Mouse (Mus musculus) CH12.LX (cell line): Measurements from ENCODE around the gene Pla2g2e. TPM values are rescaled to one million over a fixed set of nuclear protein-coding genes. Genes with fewer than 3 reads are reported as not detected.

ENCODE experiments used
- DNase-seq: peaks from one replicate; pipeline ENCODE4 v3.0.0-alpha.2; 2013; ENCODE audit errors: extremely low read depth
- H3K27ac ChIP-seq: 2 replicates; pipeline ENCODE4 v1.5.1; 2012; ENCODE audit warnings: low read depth, mild to moderate bottlenecking, control low read depth, moderate library complexity; ENCODE audit not compliant: insufficient read depth
- H3K27me3 ChIP-seq: replicated peaks from 2 replicates; pipeline ENCODE3; 2012; ENCODE audit warnings: inconsistent platforms
- H3K36me3 ChIP-seq, 2 experiments: replicated peaks in 1 of 2; 2 replicates each; pipeline versions ENCODE3 to v1.6.1; 2012; ENCODE audit warnings: inconsistent platforms in 1 of 2, low read length in 1 of 2, mild to moderate bottlenecking in 1 of 2, mixed read lengths in 1 of 2, moderate library complexity in 1 of 2; ENCODE audit not compliant: control insufficient read depth in 1 of 2, insufficient read depth in 1 of 2
- H3K4me1 ChIP-seq, 2 experiments: 2 replicates each; pipeline ENCODE4 v1.6.1; 2012; ENCODE audit warnings: inconsistent platforms in 1 of 2, moderate library complexity in 1 of 2; ENCODE audit not compliant: insufficient read depth in 2 of 2, control insufficient read depth in 1 of 2
- H3K4me2 ChIP-seq: 2 replicates; pipeline ENCODE4 v1.6.1; 2012; ENCODE audit warnings: low read depth, mild to moderate bottlenecking, control low read depth; ENCODE audit not compliant: poor library complexity, insufficient read depth, severe bottlenecking
- H3K4me3 ChIP-seq, 3 experiments: fragments of 150-350 bp in 1 of 3; sonication (generic) in 1 of 3; replicated peaks in 1 of 3; 2 replicates each; pipeline versions ENCODE3 to v1.5.1; 2011 to 2012; ENCODE audit warnings: low read depth in 2 of 3, low read length in 2 of 3, mild to moderate bottlenecking in 2 of 3, moderate library complexity in 2 of 3, control low read depth in 1 of 3, improper control_type of control experiment in 1 of 3, inconsistent platforms in 1 of 3, mixed read lengths in 1 of 3; ENCODE audit not compliant: poor library complexity in 1 of 3
- H3K79me2 ChIP-seq: replicated peaks from 2 replicates; pipeline ENCODE4 v1.6.1; 2012; ENCODE audit warnings: mild to moderate bottlenecking, moderate library complexity; ENCODE audit not compliant: control insufficient read depth, poor library complexity, insufficient read depth, severe bottlenecking; ENCODE audit errors: extremely low read depth
- H3K9ac ChIP-seq: 2 replicates; pipeline ENCODE4 v1.6.1; 2012; ENCODE audit warnings: low read depth, mild to moderate bottlenecking, control low read depth, moderate library complexity; ENCODE audit not compliant: insufficient read depth
- H3K9me3 ChIP-seq: replicated peaks from 2 replicates; pipeline ENCODE3; 2012; ENCODE audit warnings: low read length, inconsistent platforms, mixed read lengths
- CHD1 ChIP-seq: IDR thresholded peaks from 2 replicates; pipeline ENCODE4 v1.6.1; 2012; ENCODE audit warnings: low read depth, low read length, improper control_type of control experiment, inconsistent platforms
- CHD2 ChIP-seq: IDR thresholded peaks from 2 replicates; pipeline ENCODE4 v1.6.1; 2011; ENCODE audit warnings: low read length, improper control_type of control experiment
- CTCF ChIP-seq, 2 experiments: IDR thresholded peaks in 1 of 2; conservative IDR thresholded peaks in 1 of 2; 2 replicates each; pipeline ENCODE4 v1.5.1; 2011 to 2012; ENCODE audit warnings: low read depth in 2 of 2, low read length in 2 of 2, improper control_type of control experiment in 1 of 2, inconsistent platforms in 1 of 2, mild to moderate bottlenecking in 1 of 2, moderate library complexity in 1 of 2
- EP300 ChIP-seq: IDR thresholded peaks from 2 replicates; pipeline ENCODE4 v1.6.1; 2011; ENCODE audit warnings: low read length, improper control_type of control experiment
- HCFC1 ChIP-seq: IDR thresholded peaks from 2 replicates; pipeline ENCODE4 v1.6.1; 2012; ENCODE audit warnings: low read depth, mild to moderate bottlenecking, inconsistent platforms, low read length, improper control_type of control experiment
- JUN ChIP-seq: IDR thresholded peaks from 2 replicates; pipeline ENCODE4 v1.6.1; 2011; ENCODE audit warnings: low read depth, mild to moderate bottlenecking, low read length, improper control_type of control experiment, moderate library complexity; ENCODE audit not compliant: insufficient read depth
- MAFK ChIP-seq: IDR thresholded peaks from 2 replicates; pipeline ENCODE4 v1.6.1; 2011; ENCODE audit warnings: low read length, improper control_type of control experiment; ENCODE audit not compliant: insufficient replicate concordance
- MAX ChIP-seq: IDR thresholded peaks from 2 replicates; pipeline ENCODE4 v1.6.1; 2011; ENCODE audit warnings: low read length, improper control_type of control experiment
- MAZ ChIP-seq: IDR thresholded peaks from 2 replicates; pipeline ENCODE4 v1.6.1; 2012; ENCODE audit warnings: low read depth, mild to moderate bottlenecking, inconsistent platforms, low read length, improper control_type of control experiment, moderate library complexity
- MXI1 ChIP-seq: IDR thresholded peaks from 2 replicates; pipeline ENCODE4 v1.6.1; 2011; ENCODE audit warnings: mild to moderate bottlenecking, low read depth, low read length, improper control_type of control experiment
- MYC ChIP-seq: IDR thresholded peaks from 2 replicates; pipeline ENCODE4 v1.6.1; 2011; ENCODE audit warnings: low read depth, mild to moderate bottlenecking, improper control_type of control experiment, low read length
- NRF1 ChIP-seq: IDR thresholded peaks from 2 replicates; pipeline ENCODE4 v1.6.1; 2014; ENCODE audit warnings: low read depth, mild to moderate bottlenecking, inconsistent platforms, low read length, improper control_type of control experiment, moderate library complexity
- POLR2A ChIP-seq: IDR thresholded peaks from 2 replicates; pipeline ENCODE4 v1.6.1; 2011; ENCODE audit warnings: low read depth, mild to moderate bottlenecking, improper control_type of control experiment, low read length
- SMC3 ChIP-seq: IDR thresholded peaks from 2 replicates; pipeline ENCODE4 v1.6.1; 2011; ENCODE audit warnings: low read depth, low read length, improper control_type of control experiment
- UBTF ChIP-seq: IDR thresholded peaks from 2 replicates; pipeline ENCODE4 v1.6.1; 2012; ENCODE audit warnings: low read depth, mild to moderate bottlenecking, inconsistent platforms, low read length, improper control_type of control experiment, moderate library complexity
- USF1 ChIP-seq: IDR thresholded peaks from 2 replicates; pipeline ENCODE4 v1.6.1; 2014; ENCODE audit warnings: low read depth, mild to moderate bottlenecking, inconsistent platforms, low read length, improper control_type of control experiment
- ZC3H11A ChIP-seq: IDR thresholded peaks from 2 replicates; pipeline ENCODE4 v1.6.1; 2012; ENCODE audit warnings: low read depth, mild to moderate bottlenecking, inconsistent platforms, low read length, improper control_type of control experiment
- dilution Hi-C: fragments of 300-500 bp; cut with MboI; formaldehyde crosslinking; loops from 2 replicates; pipeline ENCODE4 v1.14.3; 2020; ENCODE audit warnings: low sequenced_read_pairs; ENCODE audit not compliant: extremely low pct_unique_long_range_greater_than_20kb, extremely low pct_ligation_motif_present
- in situ Hi-C: fragments of 300-500 bp; cut with MboI; formaldehyde crosslinking; loops from 3 replicates; pipeline ENCODE4 v1.14.3; 2019; ENCODE audit warnings: low sequenced_read_pairs, low pct_ligation_motif_present, low pct_unique_long_range_greater_than_20kb, mixed read lengths
- polyA plus RNA-seq: library from polyadenylated mRNA; unstranded; fragments of >175 nt; gene quantifications from 2 replicates; pipeline ENCODE4 v1.2.1, GENCODE M21; 2012; ENCODE audit warnings: low read depth; ENCODE audit not compliant: insufficient read length
- total RNA-seq, 2 experiments: library from RNA; depleted of rRNA; stranded (reverse); fragments of 300-350 nt in 1 of 2; fragments of >200 nt in 1 of 2; gene quantifications; 2 replicates each; pipeline ENCODE4 v1.2.3; 2012 to 2014

Gene Pla2g2e
- total RNA-seq (2012; rRNA removed) (0.30 and 0.50 TPM in 2 replicates), total RNA-seq (2014; rRNA removed) (not detected in 2 replicates), polyA plus RNA-seq (not detected in 2 replicates)

DNA sequence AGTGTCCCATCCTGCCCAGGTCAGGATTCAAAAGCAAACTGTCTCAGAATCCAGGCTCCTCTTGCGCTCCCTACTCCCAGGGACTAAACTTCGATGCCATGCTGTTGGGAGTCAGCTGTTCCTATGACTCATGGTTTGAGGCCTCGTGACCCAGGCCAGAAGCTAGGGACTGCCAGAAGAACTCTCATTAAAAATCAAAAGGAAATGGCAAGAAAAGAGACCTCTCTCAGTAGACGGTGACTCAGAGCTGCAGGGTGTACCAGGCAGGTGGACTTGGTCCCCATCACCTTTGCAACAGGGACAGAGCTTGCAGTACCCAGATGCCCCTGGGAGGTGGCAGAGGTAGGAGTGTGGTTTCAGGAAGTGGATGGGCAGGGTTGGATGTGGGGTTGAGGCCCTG lies at the start of gene Pla2g2e:
Gene Pla2g2e, plus strand, starts transcription at position 212 of the 400 bp plus-strand sequence.
- no peak within 1 kb of the TSS for H3K9ac ChIP-seq
- peaks cover 0 to 3% of the 10 kb centered on the region in 2 experiments; a peak in 1 of 4 replicates for H3K4me1 ChIP-seq
- H3K36me3 ChIP-seq: no peaks in the 10 kb centered on the region
- H3K4me3 ChIP-seq: no peak within 1 kb of the TSS
- H3K4me2 ChIP-seq: no peak within 1 kb of the TSS
- peaks cover 4% of the 10 kb centered on the region for H3K9me3 ChIP-seq
- H3K27me3 ChIP-seq: peaks cover 75% of the 10 kb centered on the region
- no peak within 1 kb of the TSS for H3K27ac ChIP-seq
- in situ Hi-C loops (no loop called here), dilution Hi-C loops (no loop called here)
- no peak for TF ChIP-seq CTCF (conservative IDR thresholded peaks at IDR 0.05 in 1 of 2, IDR thresholded peaks at IDR 0.05 in 1 of 2; ENCODE audit: low read depth in 2 of 2, low read length in 2 of 2)
- TF ChIP-seq MAX: no peak
- no peak for TF ChIP-seq CHD2
- no peak for TF ChIP-seq EP300
- no peak for TF ChIP-seq MYC
- no peak for TF ChIP-seq MAZ
- no peak for TF ChIP-seq USF1
- TF ChIP-seq JUN: no peak
- DNase-seq: no peak
- H3K79me2 ChIP-seq: no peaks in the 10 kb centered on the region

- no peak overlapping the region for H3K4me3 ChIP-seq
- H3K9me3 ChIP-seq: peaks cover 13% of the 10 kb centered on the region
- no peaks in the 10 kb centered on the region for H3K4me1 ChIP-seq
- in situ Hi-C loops (no loop called here), dilution Hi-C loops (no loop called here)
- H3K27me3 ChIP-seq: peaks cover 37% of the 10 kb centered on the region
- H3K36me3 ChIP-seq: no peaks in the 10 kb centered on the region
- DNase-seq: no peak
- no peaks in the 10 kb centered on the region for H3K79me2 ChIP-seq
- no peak overlapping the region for H3K27ac ChIP-seq
- TF ChIP-seq ZC3H11A (no peak), MXI1 (no peak), MAFK (no peak), HCFC1 (no peak), POLR2A (no peak)
- no peak overlapping the region for H3K9ac ChIP-seq
- H3K4me2 ChIP-seq: no peak overlapping the region
Observed at GRCm38 (mm10) chr4:138839806-138840205, 37.9 kb upstream of the Pla2g2e start.

DNA sequence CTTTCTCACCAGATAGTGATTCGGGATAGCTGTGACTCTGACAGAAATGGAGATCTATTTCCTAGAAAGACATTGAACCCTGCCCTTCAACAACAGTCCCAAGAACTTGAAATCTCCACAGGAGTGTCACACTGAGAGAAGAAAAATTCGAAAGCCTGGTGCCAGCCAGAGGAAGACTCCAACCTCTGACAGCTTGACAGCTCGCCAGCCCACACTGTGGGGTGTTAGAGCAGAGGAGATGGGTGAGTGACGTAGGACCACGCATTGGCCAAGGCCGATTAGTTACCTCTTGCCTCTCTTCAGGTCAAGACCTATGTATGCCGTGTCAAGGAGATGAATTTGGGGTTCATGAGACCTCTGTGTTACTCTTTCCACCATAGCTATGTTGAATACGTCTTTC lies 37.0 kb upstream of the Pla2g2e start:
- no peaks in the 10 kb centered on the region for H3K36me3 ChIP-seq
- H3K27me3 ChIP-seq: peaks cover 30% of the 10 kb centered on the region
- in situ Hi-C loops (no loop called here), dilution Hi-C loops (no loop called here)
- no peaks in the 10 kb centered on the region for H3K79me2 ChIP-seq
- H3K4me1 ChIP-seq: no peaks in the 10 kb centered on the region
- DNase-seq: no peak
- peaks cover 22% of the 10 kb centered on the region for H3K9me3 ChIP-seq
- TF ChIP-seq SMC3 (no peak), CHD1 (no peak), CTCF (conservative IDR thresholded peaks at IDR 0.05 in 1 of 2, IDR thresholded peaks at IDR 0.05 in 1 of 2; ENCODE audit: low read depth in 2 of 2, low read length in 2 of 2) (no peak), NRF1 (no peak), UBTF (no peak)
- no peak overlapping the region for H3K4me3 ChIP-seq
- H3K4me2 ChIP-seq: no peak overlapping the region
- H3K9ac ChIP-seq: no peak overlapping the region
- no peak overlapping the region for H3K27ac ChIP-seq
